Mouse (Mus musculus): ENCODE measurements around the gene Gpr68. TPM values are rescaled to one million over a fixed set of nuclear protein-coding genes. Genes with fewer than 3 reads are reported as not detected.

The Gpr68 gene
- 8.8 TPM for polyA plus RNA-seq (2017; shearing (Covaris generic))

DNA sequence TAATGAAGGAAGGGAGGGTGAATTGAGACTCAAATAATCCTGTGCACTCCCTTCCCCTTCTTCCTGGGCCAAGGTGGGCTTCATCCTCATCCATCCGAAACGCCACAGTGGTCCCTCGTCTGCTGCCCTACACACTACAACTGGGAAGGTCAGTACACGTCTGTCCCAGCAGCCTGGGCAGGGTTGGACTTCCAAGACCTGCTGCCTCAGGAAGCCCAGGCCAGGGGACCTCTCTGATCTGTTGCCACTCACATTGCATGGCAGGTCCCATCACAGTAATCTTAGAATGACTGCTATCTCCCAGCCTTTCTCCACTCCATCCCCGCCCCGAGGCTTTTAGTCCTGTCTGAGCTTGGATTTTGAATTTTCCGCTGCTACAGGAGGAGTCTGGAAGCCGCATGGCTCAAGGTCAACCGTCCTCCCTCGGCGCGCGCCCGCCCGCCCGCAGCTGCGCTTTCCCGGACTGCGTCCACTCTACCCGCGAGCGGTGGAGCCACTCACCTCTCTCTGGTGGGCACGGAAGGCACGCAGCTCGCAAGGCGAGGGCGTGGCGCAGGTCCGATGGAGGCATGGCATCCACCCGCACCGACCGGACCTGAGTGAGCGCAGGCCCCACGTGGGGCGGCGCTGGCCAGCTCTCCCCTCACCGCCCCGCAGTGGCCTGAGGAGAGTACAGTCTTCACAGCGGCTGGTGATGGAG, at the start of gene Gpr68:
Gene Gpr68 (minus strand): TSS at position 601 of the 700 bp plus-strand sequence.

Other genes starting within 250 kb of the Gpr68 start
- 10.0 TPM for gene Rps6ka5, start 181.2 kb downstream of the Gpr68 start, polyA plus RNA-seq (2017; shearing (Covaris generic))
- gene Dglucy, start 129.1 kb downstream of the Gpr68 start, polyA plus RNA-seq (2017; shearing (Covaris generic)), result 9.3 TPM
- gene Ccdc88c, start 120.9 kb upstream of the Gpr68 start, polyA plus RNA-seq (2017; shearing (Covaris generic)), result 179 TPM
- gene Ppp4r3a, start 175.5 kb upstream of the Gpr68 start, polyA plus RNA-seq (2017; shearing (Covaris generic)), result 141 TPM

All from naive thymus-derived CD4-positive, alpha-beta T cell, adult 5 months (primary cell).